Mouse (Mus musculus) right cerebral cortex, postnatal 25 days (tissue): Measurements from ENCODE around the gene Bdp1.

ENCODE experiments used
- DNase-seq: peaks from one replicate; pipeline ENCODE4 v3.0.0; 2022

The Bdp1 gene

DNA sequence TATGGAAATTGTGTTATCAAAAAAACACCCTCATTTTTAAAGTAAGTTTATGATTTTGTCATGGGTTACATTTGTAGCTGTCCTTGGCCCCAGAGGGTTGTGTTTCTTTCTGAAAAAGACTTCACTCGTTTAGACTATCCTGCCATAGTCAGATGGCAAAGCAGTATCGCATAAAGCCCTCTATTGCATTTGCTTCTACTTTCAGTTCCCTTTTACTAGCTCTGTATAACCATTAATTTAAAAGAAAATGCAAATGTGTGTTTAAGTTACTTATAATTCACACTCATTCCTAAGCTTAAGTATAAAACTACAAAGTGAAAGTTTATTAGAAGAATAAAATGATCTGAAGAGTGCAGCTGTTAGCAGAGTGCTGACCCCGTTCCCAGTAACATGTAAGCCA lies 104.8 kb downstream of the Bdp1 start:
- DNase-seq = no peak

DNA sequence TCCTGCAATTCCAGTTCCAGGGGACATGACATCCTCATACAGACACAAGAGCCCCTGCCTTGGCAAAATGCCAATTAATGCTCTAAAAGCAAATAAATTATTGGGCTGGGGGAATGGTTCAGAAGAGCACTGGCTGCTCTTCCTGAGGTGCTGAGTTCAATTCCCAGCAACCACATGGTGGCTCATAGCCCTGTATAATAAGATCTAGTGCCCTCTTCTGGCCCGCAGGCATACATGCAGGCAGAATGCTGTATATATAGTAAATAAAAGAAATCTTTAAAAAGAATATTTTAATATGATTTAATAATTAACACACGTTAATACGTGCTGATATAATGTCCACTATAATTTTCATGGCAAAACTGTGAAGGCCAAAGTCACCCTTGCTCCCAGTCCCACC lies 105.8 kb downstream of the Bdp1 start:
- DNase-seq = no peak

DNA sequence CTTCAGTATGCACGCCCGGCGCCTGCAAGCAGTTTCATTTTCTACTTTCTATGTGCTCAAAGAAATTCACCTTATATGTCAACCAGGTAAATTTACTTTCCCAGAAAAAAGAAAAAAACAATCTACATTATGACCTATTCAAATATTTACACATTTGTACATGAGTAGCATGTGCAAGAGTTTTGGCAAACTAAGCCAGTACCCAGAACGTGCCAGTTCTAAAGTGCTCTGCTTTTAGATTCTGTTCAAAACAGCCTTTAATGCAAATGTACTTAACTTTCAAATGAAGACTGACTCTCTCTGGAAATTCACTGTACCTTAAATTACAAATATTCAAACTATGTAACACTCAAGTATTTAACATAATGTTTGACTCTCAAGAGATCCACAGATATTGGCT lies 114.3 kb downstream of the Bdp1 start:
- no peak for DNase-seq

DNA sequence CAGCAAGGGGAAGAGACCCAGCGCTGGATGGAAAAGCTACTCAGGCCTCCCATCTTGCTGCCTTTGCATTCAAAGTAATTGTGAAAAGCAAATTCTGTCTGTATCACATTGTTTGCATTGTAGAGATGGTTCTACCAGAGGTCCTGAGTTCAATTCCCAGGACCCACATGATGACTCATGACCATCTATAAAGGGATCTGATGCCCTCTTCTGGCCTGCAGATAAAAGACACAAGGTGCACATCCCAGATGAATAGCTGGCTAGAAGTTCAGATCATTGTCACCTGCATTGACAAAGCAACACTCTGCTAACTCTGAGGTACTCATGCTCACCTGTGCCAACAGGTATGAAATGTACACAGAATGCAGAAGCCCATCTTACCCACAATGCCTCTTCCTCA lies 120.5 kb downstream of the Bdp1 start:
- no peak for DNase-seq

DNA sequence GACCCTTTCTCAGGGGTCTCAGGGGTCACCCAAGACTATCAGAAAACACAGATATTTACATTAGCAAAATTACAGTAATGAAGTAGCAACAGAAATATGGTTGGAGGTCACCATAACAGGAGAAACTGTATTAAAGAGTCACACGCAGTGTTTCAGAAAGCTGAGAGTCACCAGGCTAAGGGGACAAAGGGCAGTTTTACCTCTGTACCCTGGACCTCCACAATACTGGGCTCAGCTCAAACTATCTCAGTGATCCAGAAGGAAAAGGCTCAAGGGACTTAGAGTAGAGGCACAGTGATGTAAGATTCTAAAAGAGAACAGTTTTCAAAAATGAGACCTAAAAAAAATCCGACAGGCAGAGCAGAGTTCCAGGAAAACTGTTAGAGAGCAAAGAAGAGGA lies 124.5 kb downstream of the Bdp1 start:
- no peak for DNase-seq

DNA sequence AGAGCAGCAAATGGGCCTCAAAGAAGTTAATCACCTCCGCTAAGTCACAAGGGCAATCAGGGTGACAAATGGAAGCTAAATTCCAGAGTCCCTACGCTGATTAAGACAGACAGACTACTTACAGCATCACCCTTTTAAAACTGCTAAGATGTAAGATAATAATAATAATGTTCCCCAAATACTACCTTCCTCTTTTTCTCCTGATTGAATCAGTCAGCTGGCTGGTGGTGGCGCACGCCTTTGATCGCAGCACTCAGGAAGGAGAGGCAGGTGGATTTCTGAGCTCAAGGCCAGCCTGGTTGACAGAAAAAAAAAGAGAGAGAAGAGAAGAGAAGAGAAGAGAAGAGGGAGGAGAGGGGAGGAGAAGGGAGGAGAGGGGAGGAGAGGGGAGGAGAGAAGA lies 133.8 kb downstream of the Bdp1 start:
- no peak for DNase-seq
